Mouse (Mus musculus) natural killer cell, adult 2 months (primary cell): ENCODE results near the gene Hba-x.

Experiments used
- DNase-seq, 2 experiments: peaks; one replicate each; pipeline ENCODE4 v3.0.0; 2022; ENCODE audit warnings: low spot score in 2 of 2

The Hba-x gene

GRCm38 (mm10) chr11:32276347-32276746 is at the start of gene Hba-x:
TSS of gene Hba-x (plus strand) at chr11:32276400.
- no peak for DNase-seq

GRCm38 (mm10) chr11:32227041-32227440 is 49.2 kb upstream of the Hba-x start:
- no peak for DNase-seq

- no peak for DNase-seq
Measured at GRCm38 (mm10) chr11:32227555-32227954, 48.6 kb upstream of the Hba-x start.

- DNase-seq = no peak
Measured at GRCm38 (mm10) chr11:32228292-32228845, 47.8 kb upstream of the Hba-x start.

- DNase-seq = no peak
Measured at GRCm38 (mm10) chr11:32230220-32230619, 46.0 kb upstream of the Hba-x start.

GRCm38 (mm10) chr11:32231125-32231524 is 45.1 kb upstream of the Hba-x start:
- no peak for DNase-seq

GRCm38 (mm10) chr11:32232848-32233247 is 43.4 kb upstream of the Hba-x start:
- no peak for DNase-seq

- no peak for DNase-seq
Measured at GRCm38 (mm10) chr11:32233895-32234294, 42.3 kb upstream of the Hba-x start.

- DNase-seq = no peak
Measured at GRCm38 (mm10) chr11:32234816-32235485, 41.2 kb upstream of the Hba-x start.

GRCm38 (mm10) chr11:32235646-32236045 is 40.6 kb upstream of the Hba-x start:
- DNase-seq = no peak

- no peak for DNase-seq
Measured at GRCm38 (mm10) chr11:32236132-32236531, 40.1 kb upstream of the Hba-x start.

GRCm38 (mm10) chr11:32236712-32237410 is 39.3 kb upstream of the Hba-x start:
- DNase-seq = peak in 1 of 2 experiments; percentile 31

- no peak for DNase-seq
Measured at GRCm38 (mm10) chr11:32237411-32237795, 38.8 kb upstream of the Hba-x start.

GRCm38 (mm10) chr11:32238093-32238860 is 37.9 kb upstream of the Hba-x start:
- peak; percentile 62 to 78 for DNase-seq

GRCm38 (mm10) chr11:32241391-32241790 is 34.8 kb upstream of the Hba-x start:
- DNase-seq = no peak

GRCm38 (mm10) chr11:32242209-32242608 is 34.0 kb upstream of the Hba-x start:
- no peak for DNase-seq

GRCm38 (mm10) chr11:32243205-32243955 is 32.8 kb upstream of the Hba-x start:
- DNase-seq = no peak

- DNase-seq = no peak
Measured at GRCm38 (mm10) chr11:32244064-32244463, 32.1 kb upstream of the Hba-x start.

GRCm38 (mm10) chr11:32244617-32245016 is 31.6 kb upstream of the Hba-x start:
- DNase-seq = no peak

GRCm38 (mm10) chr11:32245614-32246013 is 30.6 kb upstream of the Hba-x start:
- no peak for DNase-seq

- DNase-seq = no peak
Measured at GRCm38 (mm10) chr11:32247068-32247467, 29.1 kb upstream of the Hba-x start.

- no peak for DNase-seq
Measured at GRCm38 (mm10) chr11:32248350-32248749, 27.9 kb upstream of the Hba-x start.
